Mouse (Mus musculus): ENCODE results near the gene Pde4a. TPM values are rescaled to one million over a fixed set of nuclear protein-coding genes. Genes with fewer than 3 reads are reported as not detected.

Gene Pde4a
- polyA plus RNA-seq, 1 experiment from 2014 or later: 8.6 TPM

DNA sequence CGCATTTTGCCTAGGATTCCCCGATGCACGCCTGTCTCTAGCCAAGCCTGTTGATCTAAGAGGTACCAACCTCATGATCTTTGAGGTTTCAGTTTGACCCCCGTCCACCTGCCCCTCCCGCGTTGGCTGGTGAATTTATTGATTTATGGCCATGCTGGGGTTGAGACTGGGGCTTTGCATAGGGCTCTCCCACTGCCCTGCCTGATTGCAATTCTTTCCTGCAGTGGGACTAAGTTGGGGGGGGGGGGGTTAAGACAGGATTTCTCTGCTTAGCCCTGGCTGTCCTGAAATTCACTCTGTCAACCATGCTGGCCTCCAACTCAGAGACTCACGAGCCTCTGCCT lies 59.9 kb downstream of the Pde4a start:
- Histone ChIP-seq H3K27me3 (peaks cover 3% of the 10 kb centered on the region; the same call in 1 of the 2 replicates), H3K9me3 (peaks cover 3% of the 10 kb centered on the region; the same call in 1 of the 2 replicates), H3K9ac (peak overlapping the region; percentile 10; the same call in 1 of the 2 replicates), H3K27ac (no peak overlapping the region), H3K36me3 (peaks cover 16% of the 10 kb centered on the region), H3K4me3 (peak overlapping the region; percentile 31), H3K4me1 (peaks cover 19% of the 10 kb centered on the region), H3K4me2 (peak overlapping the region; percentile 52)
- WGBS: 12% methylated on average over 7 of the region's 7 CpGs
- ATAC-seq (ENCODE audit: borderline replicate concordance, extremely low read depth, low FRiP score, low TSS enrichment): no peak

DNA sequence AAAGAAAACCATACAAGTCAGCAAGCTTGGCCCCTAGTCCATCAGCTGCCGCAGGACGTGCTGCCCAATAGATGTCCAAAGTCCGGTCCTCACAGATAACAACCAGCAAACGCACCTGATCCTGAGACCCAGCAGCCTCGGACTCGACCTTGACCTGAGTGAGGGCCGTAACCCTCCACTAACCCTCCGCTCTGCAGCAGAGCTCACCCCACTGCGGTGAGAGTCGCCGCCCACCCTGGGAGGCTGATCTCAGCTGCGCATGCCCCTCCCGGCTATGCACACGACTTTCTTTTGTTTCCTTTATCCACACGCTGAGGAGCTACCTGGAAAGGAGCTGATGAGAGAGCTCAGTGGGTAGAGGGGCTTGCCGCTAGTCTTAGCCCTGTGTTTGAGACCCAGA lies 61.8 kb downstream of the Pde4a start:
- Histone ChIP-seq H3K9ac (peak overlapping the region; percentile 35), H3K4me2 (peak overlapping the region; percentile 60), H3K4me3 (peak overlapping the region; percentile 29), H3K9me3 (peaks cover 3% of the 10 kb centered on the region; the same call in 1 of the 2 replicates), H3K36me3 (peaks cover 23% of the 10 kb centered on the region), H3K4me1 (peaks cover 10% of the 10 kb centered on the region; the same call in 1 of the 2 replicates), H3K27ac (0 out of 2 replicates have a peak overlapping the region, but pooled peaks have one; percentile 13), H3K27me3 (peaks cover 3% of the 10 kb centered on the region; the same call in 1 of the 2 replicates)
- WGBS: 14% methylated on average over 16 of the region's 16 CpGs
- ATAC-seq (ENCODE audit: borderline replicate concordance, extremely low read depth, low FRiP score, low TSS enrichment): peak; percentile 13; the same call in 1 of the 2 replicates

DNA sequence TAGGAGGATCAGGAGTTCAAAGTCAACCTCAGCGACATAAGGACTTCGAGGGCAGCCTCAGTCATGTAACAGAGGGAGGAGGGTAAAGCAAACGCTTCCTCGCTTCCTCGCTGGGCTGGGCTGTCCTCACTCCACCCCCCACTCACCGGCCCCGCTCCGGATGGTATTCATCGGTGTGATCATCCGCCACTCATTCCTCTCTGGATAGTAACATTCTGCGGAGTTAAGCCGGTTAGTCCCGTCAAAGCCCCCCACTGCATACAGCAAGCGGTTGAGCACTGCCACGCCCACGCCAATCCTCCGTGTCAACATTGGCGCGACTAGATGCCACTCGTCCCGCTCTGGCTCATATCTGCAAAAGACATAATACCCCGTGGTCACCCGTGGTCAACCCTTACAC lies 66.0 kb downstream of the Pde4a start:
- no peak overlapping the region for H3K9ac ChIP-seq
- H3K36me3 ChIP-seq: peaks cover 50% of the 10 kb centered on the region
- H3K4me3 ChIP-seq: no peak overlapping the region
- WGBS: 42% methylated on average over 23 of the region's 23 CpGs
- H3K4me2 ChIP-seq: no peak overlapping the region
- peaks cover 12% of the 10 kb centered on the region; the same call in 1 of the 2 replicates for H3K4me1 ChIP-seq
- no peak for ATAC-seq (ENCODE audit: borderline replicate concordance, extremely low read depth, low FRiP score, low TSS enrichment)
- no peaks in the 10 kb centered on the region; the same call in 1 of the 2 replicates for H3K27me3 ChIP-seq
- no peak overlapping the region for H3K27ac ChIP-seq
- H3K9me3 ChIP-seq: no peaks in the 10 kb centered on the region

DNA sequence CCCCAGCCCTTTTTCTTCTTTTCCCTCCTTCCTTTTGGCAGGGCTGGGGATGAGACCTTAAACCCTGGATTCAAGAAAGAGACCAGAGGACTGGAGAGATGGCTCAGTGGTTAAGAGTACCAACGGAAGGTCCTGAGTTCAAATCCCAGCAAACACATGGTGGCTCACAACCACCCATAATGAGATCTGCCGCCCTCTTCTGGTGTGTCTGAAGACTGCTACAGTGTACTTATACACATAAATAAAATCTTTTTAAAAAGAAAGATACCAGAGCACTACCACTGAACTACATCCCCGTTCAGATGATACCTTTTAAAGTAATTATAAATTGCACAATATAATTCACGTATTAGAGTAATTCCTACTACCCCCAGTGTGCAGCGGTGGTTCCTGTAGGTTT lies 67.4 kb downstream of the Pde4a start:
- Histone ChIP-seq H3K4me2 (no peak overlapping the region), H3K9me3 (no peaks in the 10 kb centered on the region), H3K4me3 (no peak overlapping the region), H3K27me3 (no peaks in the 10 kb centered on the region; the same call in 1 of the 2 replicates), H3K4me1 (peaks cover 16% of the 10 kb centered on the region), H3K27ac (no peak overlapping the region), H3K9ac (no peak overlapping the region), H3K36me3 (peaks cover 50% of the 10 kb centered on the region)
- no peak for ATAC-seq (ENCODE audit: borderline replicate concordance, extremely low read depth, low FRiP score, low TSS enrichment)
- WGBS: 86% methylated on average over 5 of the region's 5 CpGs

DNA sequence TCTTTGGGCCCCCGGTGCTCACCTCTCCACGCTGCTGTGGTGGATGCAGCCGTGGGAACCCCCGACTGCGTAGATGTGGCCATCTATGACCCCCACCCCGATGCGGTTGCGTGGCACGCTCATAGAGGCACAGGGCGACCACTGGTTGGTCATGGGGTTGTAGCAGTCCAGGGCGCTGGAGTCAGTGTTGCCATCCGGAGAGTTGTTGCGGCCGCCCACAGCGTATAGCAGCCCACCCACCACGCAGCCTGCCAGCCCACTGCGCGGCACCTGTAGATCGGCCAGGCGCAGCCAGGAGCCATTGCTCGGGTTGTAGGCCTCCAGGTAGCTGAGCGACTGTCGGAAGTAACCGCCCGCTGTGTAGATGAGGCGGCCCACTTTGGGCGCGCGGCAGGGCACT lies 67.9 kb downstream of the Pde4a start:
- H3K9me3 ChIP-seq: no peaks in the 10 kb centered on the region
- peaks cover 50% of the 10 kb centered on the region for H3K36me3 ChIP-seq
- ATAC-seq (ENCODE audit: borderline replicate concordance, extremely low read depth, low FRiP score, low TSS enrichment): no peak
- H3K4me2 ChIP-seq: no peak overlapping the region
- 93% methylated on average over 29 of the region's 29 CpGs for WGBS
- H3K27ac ChIP-seq: no peak overlapping the region
- no peak overlapping the region for H3K4me3 ChIP-seq
- H3K27me3 ChIP-seq: no peaks in the 10 kb centered on the region
- peaks cover 14% of the 10 kb centered on the region for H3K4me1 ChIP-seq
- no peak overlapping the region for H3K9ac ChIP-seq

DNA sequence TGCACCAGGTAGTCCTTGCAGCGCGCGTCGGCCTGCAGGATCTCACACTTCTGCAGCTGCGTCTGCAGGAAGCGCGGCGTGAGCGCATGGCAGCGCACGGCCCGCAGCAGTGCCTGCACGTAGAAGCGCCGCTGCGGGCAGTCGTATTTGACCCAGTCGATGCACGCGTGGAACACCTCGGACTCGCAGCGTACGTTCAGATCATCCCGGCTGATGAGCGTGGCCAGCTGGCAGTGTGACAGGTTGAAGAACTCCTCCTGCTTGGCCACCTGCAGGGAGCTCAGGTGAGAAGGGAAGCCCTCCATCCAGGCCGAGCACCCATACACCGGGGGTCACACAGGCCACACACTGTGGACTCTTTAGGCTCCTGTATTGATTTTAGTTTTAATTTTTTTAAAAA lies 68.3 kb downstream of the Pde4a start:
- Histone ChIP-seq H3K9me3 (no peaks in the 10 kb centered on the region), H3K27ac (no peak overlapping the region), H3K4me2 (no peak overlapping the region), H3K4me3 (no peak overlapping the region), H3K9ac (no peak overlapping the region), H3K4me1 (peaks cover 14% of the 10 kb centered on the region), H3K27me3 (no peaks in the 10 kb centered on the region), H3K36me3 (peaks cover 50% of the 10 kb centered on the region)
- no peak for ATAC-seq (ENCODE audit: borderline replicate concordance, extremely low read depth, low FRiP score, low TSS enrichment)
- WGBS: 86% methylated on average over 28 of the region's 28 CpGs

DNA sequence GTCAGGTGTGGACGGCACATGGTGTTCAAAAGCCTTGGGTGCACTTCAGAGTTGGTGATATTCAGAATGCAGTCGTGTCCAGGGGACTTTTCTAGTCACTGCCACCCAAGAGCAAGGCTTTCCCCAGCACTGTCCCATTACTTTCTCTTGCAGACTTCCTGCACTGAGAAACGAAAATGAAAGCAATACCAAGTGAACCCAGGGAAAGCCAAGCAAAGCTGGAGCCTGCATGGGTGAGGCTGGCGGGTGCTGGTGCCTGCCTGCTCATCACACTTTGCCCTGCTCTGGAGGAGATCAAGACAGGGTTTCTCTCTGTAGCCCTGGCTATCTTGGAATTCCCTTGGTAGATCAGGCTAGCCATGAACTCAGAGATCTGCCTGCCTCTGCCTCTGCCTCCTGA lies 69.8 kb downstream of the Pde4a start:
- Histone ChIP-seq H3K27ac (no peak overlapping the region), H3K4me1 (peaks cover 18% of the 10 kb centered on the region), H3K4me2 (no peak overlapping the region), H3K36me3 (peaks cover 35% of the 10 kb centered on the region), H3K9ac (no peak overlapping the region), H3K9me3 (no peaks in the 10 kb centered on the region), H3K27me3 (no peaks in the 10 kb centered on the region), H3K4me3 (no peak overlapping the region)
- WGBS: 82% methylated on average over 4 of the region's 4 CpGs
- no peak for ATAC-seq (ENCODE audit: borderline replicate concordance, extremely low read depth, low FRiP score, low TSS enrichment)

DNA sequence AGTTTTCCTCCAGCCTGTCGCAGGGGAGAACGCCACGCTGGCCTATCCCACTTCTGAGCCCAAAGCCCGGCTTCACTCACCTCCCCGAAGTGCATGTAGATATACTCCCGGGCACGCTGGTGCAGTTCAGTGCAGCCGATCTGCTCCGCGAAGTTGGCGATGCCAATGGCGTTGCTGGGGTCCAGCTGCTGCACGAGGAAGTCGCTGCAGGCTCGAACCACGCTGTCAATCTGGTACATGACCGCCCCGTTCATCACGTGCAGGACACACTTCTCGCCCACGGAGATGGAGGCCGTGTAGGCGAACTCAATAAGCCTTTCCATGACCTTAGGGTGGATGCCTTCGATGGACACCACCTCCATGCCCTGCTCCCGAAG lies 71.5 kb downstream of the Pde4a start:
- ATAC-seq (ENCODE audit: borderline replicate concordance, extremely low read depth, low FRiP score, low TSS enrichment): no peak
- Histone ChIP-seq H3K9me3 (no peaks in the 10 kb centered on the region), H3K4me3 (peak overlapping the region; percentile 78), H3K27me3 (peaks cover 6% of the 10 kb centered on the region), H3K9ac (0 out of 2 replicates have a peak overlapping the region, but pooled peaks have one; percentile 94), H3K36me3 (peaks cover 26% of the 10 kb centered on the region), H3K4me1 (peaks cover 18% of the 10 kb centered on the region), H3K4me2 (peak overlapping the region; percentile 60), H3K27ac (0 out of 2 replicates have a peak overlapping the region, but pooled peaks have one; percentile 86)
- whole genome bisulfite sequencing: 81% methylated on average over 25 of the region's 25 CpGs

DNA sequence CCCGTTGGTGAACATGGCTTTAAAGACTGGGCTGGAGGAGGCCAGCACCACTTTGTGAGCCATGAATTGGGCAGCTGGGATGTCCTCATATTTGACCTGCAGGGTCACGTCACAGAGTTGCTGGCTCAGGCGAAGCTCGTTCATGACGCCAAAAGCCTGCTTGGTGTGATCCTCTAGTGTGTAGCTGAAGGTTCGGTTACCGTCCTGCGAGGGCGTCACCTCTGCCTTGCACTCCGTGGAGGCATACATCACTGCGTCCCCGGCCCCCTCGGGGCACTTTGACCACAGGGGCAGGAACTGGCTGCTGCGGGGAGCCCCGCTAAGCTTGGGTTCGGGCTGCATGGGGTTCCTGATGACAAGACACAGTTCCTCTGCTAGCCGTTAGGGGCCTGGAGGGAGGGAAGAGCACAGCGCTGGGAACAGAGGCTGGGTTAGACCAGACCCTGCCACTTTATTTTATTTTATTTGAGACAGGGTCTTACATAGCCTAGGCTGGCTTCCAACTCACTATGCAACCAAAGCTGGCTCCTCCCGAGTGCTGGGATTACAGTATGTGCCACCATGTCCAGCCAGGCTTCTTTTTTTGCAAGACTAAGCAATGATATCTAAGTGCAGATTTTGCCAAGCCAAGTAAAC lies 72.0 kb downstream of the Pde4a start:
- WGBS: 12% methylated on average over 19 of the region's 19 CpGs
- Histone ChIP-seq H3K27me3 (peaks cover 11% of the 10 kb centered on the region), H3K27ac (peak overlapping the region; percentile 86), H3K36me3 (peaks cover 26% of the 10 kb centered on the region), H3K4me2 (peak overlapping the region; percentile 60), H3K4me3 (peak overlapping the region; percentile 78), H3K9ac (peak overlapping the region; percentile 94), H3K9me3 (no peaks in the 10 kb centered on the region), H3K4me1 (peaks cover 18% of the 10 kb centered on the region)
- ATAC-seq (ENCODE audit: borderline replicate concordance, extremely low read depth, low FRiP score, low TSS enrichment): peak; percentile 17; the same call in 1 of the 2 replicates

DNA sequence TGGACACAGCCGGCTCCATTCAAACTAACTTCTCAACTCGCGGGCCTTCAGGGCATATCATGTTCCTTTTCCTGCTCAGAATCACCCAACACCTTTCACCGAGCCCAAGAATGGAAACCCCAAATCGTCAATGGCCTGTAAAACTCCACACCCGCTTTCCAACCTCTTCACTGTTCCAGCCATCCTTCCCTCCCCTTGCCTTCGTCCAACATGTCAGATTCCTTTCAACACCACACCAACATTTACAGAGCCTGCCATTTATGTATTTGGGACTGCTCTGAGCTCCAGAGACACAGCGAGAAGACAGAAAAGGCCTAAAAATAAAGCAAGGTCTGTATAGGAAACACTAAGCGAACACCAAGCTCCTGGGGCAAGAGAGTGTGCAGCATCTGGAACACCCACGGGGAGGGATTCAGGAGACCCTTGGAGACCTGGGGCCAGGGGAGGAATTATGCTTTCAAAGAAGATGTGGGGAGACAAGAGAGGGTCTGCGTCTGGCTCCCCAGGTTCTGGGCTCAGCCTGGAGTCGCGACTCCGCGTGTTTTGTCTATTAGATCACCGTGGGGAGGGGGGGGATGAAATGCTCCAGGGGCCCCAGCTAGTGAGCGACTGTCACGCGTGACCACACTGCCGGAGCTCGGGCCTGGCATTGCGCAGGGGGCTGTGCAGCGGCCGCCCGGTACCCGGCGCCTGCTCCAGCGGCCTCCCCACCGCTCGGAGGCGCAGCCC lies 72.7 kb downstream of the Pde4a start:
- Histone ChIP-seq H3K9ac (peak overlapping the region; percentile 94), H3K4me3 (peak overlapping the region; percentile 78), H3K27me3 (peaks cover 18% of the 10 kb centered on the region), H3K4me2 (peak overlapping the region; percentile 60), H3K9me3 (no peaks in the 10 kb centered on the region), H3K4me1 (peaks cover 18% of the 10 kb centered on the region), H3K27ac (peak overlapping the region; percentile 86), H3K36me3 (peaks cover 24% of the 10 kb centered on the region)
- ATAC-seq (ENCODE audit: borderline replicate concordance, extremely low read depth, low FRiP score, low TSS enrichment): peak; percentile 9
- WGBS: under 1% methylated on average over 31 of the region's 31 CpGs

DNA sequence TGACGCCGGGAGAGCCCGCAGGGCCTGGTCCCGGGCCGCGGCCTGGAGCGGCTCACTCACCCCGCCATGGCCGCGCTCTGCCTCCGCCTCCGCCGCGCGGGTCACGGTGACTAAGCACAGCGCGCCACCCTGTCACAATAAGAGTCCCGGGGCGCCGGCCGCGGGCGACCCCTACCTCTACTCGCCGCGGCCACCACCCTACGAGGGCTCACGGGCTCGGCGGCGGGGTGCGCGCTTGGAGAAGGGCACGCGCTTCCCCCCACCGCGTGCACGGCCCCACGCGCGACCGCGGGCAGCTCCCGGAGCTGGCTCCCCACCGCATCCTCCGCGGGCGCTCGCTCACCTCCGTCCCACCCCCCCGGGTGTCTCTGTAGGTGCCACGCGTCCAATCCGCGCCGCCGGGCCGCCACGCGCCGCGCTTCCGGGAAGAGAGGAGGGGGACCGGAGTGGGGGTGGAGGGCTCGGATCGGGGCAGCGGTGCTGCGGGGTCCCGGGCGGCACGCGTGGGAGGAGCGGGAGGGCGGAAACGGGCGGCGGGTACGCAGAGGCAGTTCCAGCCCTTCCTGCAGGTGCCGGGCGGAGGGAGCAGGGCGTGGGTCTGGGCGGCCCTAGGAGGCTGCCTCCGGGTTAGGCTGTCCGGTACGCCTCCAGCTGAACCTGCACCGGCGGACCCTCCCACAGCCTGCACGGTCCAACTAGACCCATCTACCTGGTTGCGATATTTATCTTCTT lies 73.4 kb downstream of the Pde4a start, which contains the start of gene Keap1:
TSS of gene Keap1 (minus strand) at position 629 of the 732 bp plus-strand sequence.
- Histone ChIP-seq H3K9me3 (no peaks in the 10 kb centered on the region), H3K4me3 (peak within 1 kb of the TSS; percentile 78), H3K4me2 (peak within 1 kb of the TSS; percentile 60), H3K36me3 (peaks cover 16% of the 10 kb centered on the region), H3K4me1 (peaks cover 20% of the 10 kb centered on the region), H3K9ac (peak within 1 kb of the TSS; percentile 94), H3K27me3 (peaks cover 25% of the 10 kb centered on the region), H3K27ac (peak within 1 kb of the TSS; percentile 86)
- 0% methylated on average over 84 of the region's 90 CpGs for WGBS
- peak; percentile 84 for ATAC-seq (ENCODE audit: borderline replicate concordance, extremely low read depth, low FRiP score, low TSS enrichment)

Measured in lung, embryonic 15.5 days (tissue).